Mouse (Mus musculus): Measurements from ENCODE around the gene Klhl29. TPM values are rescaled to one million over a fixed set of nuclear protein-coding genes. Genes with fewer than 3 reads are reported as not detected.

The Klhl29 gene
- total RNA-seq, 1 experiment: 0.22 TPM

- TF ChIP-seq ZC3H11A (IDR thresholded peaks at IDR 0.05; ENCODE audit: borderline replicate concordance, low read depth, low read length) (no peak), ZNF384 (IDR thresholded peaks at IDR 0.05; ENCODE audit: low read depth, low read length) (no peak)
- no peaks in the 10 kb centered on the region for H3K9me3 ChIP-seq (ENCODE audit: control insufficient read depth, insufficient read depth, low read depth, low read length)
- H3K27ac ChIP-seq (ENCODE audit: insufficient read depth, low read depth, low read length, poor library complexity, severe bottlenecking): no peak overlapping the region
- DNase-seq (ENCODE audit: low read depth, low spot score): no peak
- no peak overlapping the region for H3K9ac ChIP-seq (ENCODE audit: insufficient read depth, low read depth, low read length, poor library complexity, severe bottlenecking)
- no peaks in the 10 kb centered on the region for H3K36me3 ChIP-seq (ENCODE audit: control insufficient read depth, insufficient read depth, low read length, poor library complexity, severe bottlenecking)
- H3K4me1 ChIP-seq (ENCODE audit: control insufficient read depth in 2 of 2, insufficient read depth in 2 of 2, low read length in 2 of 2, poor library complexity in 1 of 2): no peaks in the 10 kb centered on the region
- in situ Hi-C loops (cut with MboI; ENCODE audit: low sequenced_read_pairs in 2 of 2, unreplicated experiment in 2 of 2): no loop called here
- H3K4me3 ChIP-seq (ENCODE audit: insufficient read depth in 1 of 2, low read depth in 1 of 2, low read length in 2 of 2, poor library complexity in 1 of 2, severe bottlenecking in 1 of 2): no peak overlapping the region
These were observed 43.5 kb downstream of the Klhl29 start for GRCm38 (mm10) chr12:5331810-5332484.

DNA sequence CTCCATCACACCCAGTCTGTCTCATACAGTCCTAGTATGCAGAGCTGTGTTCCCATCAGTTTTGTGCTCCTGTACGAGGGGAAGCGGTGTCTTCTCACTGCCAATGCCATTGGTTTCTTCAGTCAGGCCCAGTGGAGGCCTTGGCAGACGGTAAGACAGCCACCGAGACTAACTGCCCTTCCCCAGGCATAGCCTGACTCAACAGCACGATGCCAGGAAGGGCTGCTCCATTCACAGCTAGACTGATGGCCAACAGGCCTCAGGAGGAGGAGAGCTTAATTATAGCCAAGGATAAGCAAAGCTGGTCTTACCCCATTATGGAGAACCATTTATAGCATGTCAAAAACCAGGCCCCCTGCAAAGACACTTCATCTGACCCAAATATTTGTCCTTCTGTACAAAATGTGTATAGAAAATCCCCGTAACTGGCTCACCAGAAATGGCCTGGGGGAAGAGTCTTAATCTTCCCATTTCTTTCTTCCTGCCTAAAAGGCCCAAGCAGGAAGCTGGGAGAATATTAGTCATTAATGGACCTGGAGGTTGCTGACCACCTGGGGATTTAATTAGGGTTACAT is 44.9 kb downstream of the Klhl29 start:
- H3K36me3 ChIP-seq (ENCODE audit: control insufficient read depth, insufficient read depth, low read length, poor library complexity, severe bottlenecking): no peaks in the 10 kb centered on the region
- H3K4me3 ChIP-seq (ENCODE audit: insufficient read depth in 1 of 2, low read depth in 1 of 2, low read length in 2 of 2, poor library complexity in 1 of 2, severe bottlenecking in 1 of 2): no peak overlapping the region
- H3K4me1 ChIP-seq (ENCODE audit: control insufficient read depth in 2 of 2, insufficient read depth in 2 of 2, low read length in 2 of 2, poor library complexity in 1 of 2): no peaks in the 10 kb centered on the region
- no peak for DNase-seq (ENCODE audit: low read depth, low spot score)
- H3K9ac ChIP-seq (ENCODE audit: insufficient read depth, low read depth, low read length, poor library complexity, severe bottlenecking): no peak overlapping the region
- H3K27ac ChIP-seq (ENCODE audit: insufficient read depth, low read depth, low read length, poor library complexity, severe bottlenecking): no peak overlapping the region
- TF ChIP-seq ZC3H11A (IDR thresholded peaks at IDR 0.05; ENCODE audit: borderline replicate concordance, low read depth, low read length): no peak
- no peak for TF ChIP-seq ZNF384 (IDR thresholded peaks at IDR 0.05; ENCODE audit: low read depth, low read length)
- in situ Hi-C loops (cut with MboI; ENCODE audit: low sequenced_read_pairs in 2 of 2, unreplicated experiment in 2 of 2): no loop called here
- no peaks in the 10 kb centered on the region for H3K9me3 ChIP-seq (ENCODE audit: control insufficient read depth, insufficient read depth, low read depth, low read length)

- Histone ChIP-seq H3K27ac (ENCODE audit: insufficient read depth, low read depth, low read length, poor library complexity, severe bottlenecking) (no peak overlapping the region), H3K4me3 (ENCODE audit: insufficient read depth in 1 of 2, low read depth in 1 of 2, low read length in 2 of 2, poor library complexity in 1 of 2, severe bottlenecking in 1 of 2) (no peak overlapping the region), H3K9ac (ENCODE audit: insufficient read depth, low read depth, low read length, poor library complexity, severe bottlenecking) (no peak overlapping the region), H3K9me3 (ENCODE audit: control insufficient read depth, insufficient read depth, low read depth, low read length) (no peaks in the 10 kb centered on the region), H3K4me1 (ENCODE audit: control insufficient read depth in 2 of 2, insufficient read depth in 2 of 2, low read length in 2 of 2, poor library complexity in 1 of 2) (peaks cover 2 to 5% of the 10 kb centered on the region in 2 experiments; a peak in 1 of 4 replicates), H3K36me3 (ENCODE audit: control insufficient read depth, insufficient read depth, low read length, poor library complexity, severe bottlenecking) (no peaks in the 10 kb centered on the region)
- TF ChIP-seq HCFC1 (IDR thresholded peaks at IDR 0.05; ENCODE audit: borderline replicate concordance, insufficient read depth, low read length) (no peak), CHD2 (IDR thresholded peaks at IDR 0.05; ENCODE audit: low read depth, low read length) (no peak), ZC3H11A (IDR thresholded peaks at IDR 0.05; ENCODE audit: borderline replicate concordance, low read depth, low read length) (no peak), ZNF384 (IDR thresholded peaks at IDR 0.05; ENCODE audit: low read depth, low read length) (no peak), MAFK (IDR thresholded peaks at IDR 0.05; ENCODE audit: insufficient read depth, low read depth, low read length) (no peak)
- in situ Hi-C loops (cut with MboI; ENCODE audit: low sequenced_read_pairs in 2 of 2, unreplicated experiment in 2 of 2): no loop called here
- no peak for DNase-seq (ENCODE audit: low read depth, low spot score)
These were observed 52.9 kb downstream of the Klhl29 start for GRCm38 (mm10) chr12:5322444-5323087.

GRCm38 (mm10) chr12:5321017-5321416 is 54.5 kb downstream of the Klhl29 start:
- in situ Hi-C loops (cut with MboI; ENCODE audit: low sequenced_read_pairs in 2 of 2, unreplicated experiment in 2 of 2): no loop called here
- H3K4me1 ChIP-seq (ENCODE audit: control insufficient read depth in 2 of 2, insufficient read depth in 2 of 2, low read length in 2 of 2, poor library complexity in 1 of 2): peaks cover 2 to 5% of the 10 kb centered on the region in 2 experiments; a peak in 1 of 4 replicates
- TF ChIP-seq ZC3H11A (IDR thresholded peaks at IDR 0.05; ENCODE audit: borderline replicate concordance, low read depth, low read length) (no peak), ZNF384 (IDR thresholded peaks at IDR 0.05; ENCODE audit: low read depth, low read length) (no peak), CHD2 (IDR thresholded peaks at IDR 0.05; ENCODE audit: low read depth, low read length) (no peak), MAFK (IDR thresholded peaks at IDR 0.05; ENCODE audit: insufficient read depth, low read depth, low read length) (no peak), HCFC1 (IDR thresholded peaks at IDR 0.05; ENCODE audit: borderline replicate concordance, insufficient read depth, low read length) (no peak)
- no peaks in the 10 kb centered on the region for H3K36me3 ChIP-seq (ENCODE audit: control insufficient read depth, insufficient read depth, low read length, poor library complexity, severe bottlenecking)
- no peak overlapping the region for H3K9ac ChIP-seq (ENCODE audit: insufficient read depth, low read depth, low read length, poor library complexity, severe bottlenecking)
- no peak overlapping the region for H3K27ac ChIP-seq (ENCODE audit: insufficient read depth, low read depth, low read length, poor library complexity, severe bottlenecking)
- DNase-seq (ENCODE audit: low read depth, low spot score): no peak
- H3K9me3 ChIP-seq (ENCODE audit: control insufficient read depth, insufficient read depth, low read depth, low read length): no peaks in the 10 kb centered on the region
- H3K4me3 ChIP-seq (ENCODE audit: insufficient read depth in 1 of 2, low read depth in 1 of 2, low read length in 2 of 2, poor library complexity in 1 of 2, severe bottlenecking in 1 of 2): no peak overlapping the region

All from ES-E14 (cell line).